In genomic region chr1:85794106-85794771, GRCm38 (mm10) we compare ENCODE assay signal across 8 mouse cellular contexts. TPM values are rescaled to one million over a fixed set of nuclear protein-coding genes. Genes with fewer than 3 reads are reported as not detected.
DNase-seq lines count a peak whose midpoint lies in the region; ATAC-seq lines count a peak whose summit lies in the region.

No protein-coding gene starts in this region.

- H3K27ac ChIP-seq in midbrain, embryonic 16.5 days (ENCODE audit: low read length), result peak overlapping the region; percentile 93
- peak overlapping the region; percentile 96 for H3K27ac ChIP-seq in stomach, embryonic 16.5 days (ENCODE audit: low read length)

- peak; percentile 7 for ATAC-seq in midbrain, embryonic 16.5 days
- ATAC-seq in stomach, embryonic 16.5 days (ENCODE audit: insufficient read depth, low FRiP score), result peak; percentile 39

- no peaks in the 10 kb centered on the region for H3K36me3 ChIP-seq in midbrain, embryonic 16.5 days (ENCODE audit: control insufficient read depth, insufficient read depth, low read length)
- H3K36me3 ChIP-seq in stomach, embryonic 16.5 days (ENCODE audit: control insufficient read depth, insufficient read depth, low read length), result peaks cover 2% of the 10 kb centered on the region; the same call in 1 of the 2 replicates

- WGBS in midbrain, embryonic 16.5 days, result under 1% methylated on average over 38 of the region's 38 CpGs
- WGBS in stomach, embryonic 16.5 days, result under 1% methylated on average over 38 of the region's 38 CpGs

- H3K4me2 ChIP-seq in midbrain, embryonic 16.5 days (ENCODE audit: low read length), result peak overlapping the region; percentile 80
- peak overlapping the region; percentile 65 for H3K4me2 ChIP-seq in stomach, embryonic 16.5 days (ENCODE audit: low read depth, low read length)

- H3K4me1 ChIP-seq in midbrain, embryonic 16.5 days (ENCODE audit: control insufficient read depth, insufficient read depth, low read length), result peaks cover 19% of the 10 kb centered on the region
- H3K4me1 ChIP-seq in stomach, embryonic 16.5 days (ENCODE audit: control insufficient read depth, insufficient read depth, low read length), result peaks cover 11% of the 10 kb centered on the region

- DNase-seq in 3T3-L1 (ENCODE audit: low read depth, low spot score) (peak; percentile 74), NIH3T3 (ENCODE audit: low read depth) (peak; percentile 57), liver (peak; percentile 73)
- DNase-seq in cerebellum, postnatal 14 days, result peak; percentile 39 to 55
- peak; percentile 9 to 27 for DNase-seq in gastrocnemius, adult 8-10 months (ENCODE audit: low spot score in 2 of 2)
- peak; percentile 84 for DNase-seq in induced T-regulatory cell, adult 2 months (ENCODE audit: low read depth)

- peak overlapping the region; percentile 98 for H3K9ac ChIP-seq in midbrain, embryonic 16.5 days (ENCODE audit: low read depth, low read length)
- peak overlapping the region; percentile 99 for H3K9ac ChIP-seq in stomach, embryonic 16.5 days (ENCODE audit: low read length)

- H3K27me3 ChIP-seq in midbrain, embryonic 16.5 days (ENCODE audit: control insufficient read depth, insufficient read depth, low read depth, low read length), result no peaks in the 10 kb centered on the region
- no peaks in the 10 kb centered on the region for H3K27me3 ChIP-seq in stomach, embryonic 16.5 days (ENCODE audit: control insufficient read depth, insufficient read depth, low read length)

- peak overlapping the region; percentile 100 for H3K4me3 ChIP-seq in midbrain, embryonic 16.5 days (ENCODE audit: low read depth, low read length)
- peak overlapping the region; percentile 98 for H3K4me3 ChIP-seq in stomach, embryonic 16.5 days (replicated peaks; ENCODE audit: low read length)

- H3K9me3 ChIP-seq in midbrain, embryonic 16.5 days (replicated peaks; ENCODE audit: control insufficient read depth, low read length, poor library complexity, severe bottlenecking), result no peaks in the 10 kb centered on the region
- no peaks in the 10 kb centered on the region for H3K9me3 ChIP-seq in stomach, embryonic 16.5 days (replicated peaks; ENCODE audit: control insufficient read depth, low read length)

RNA-seq across cellular contexts. Expression of gene Cab39, which starts 1.0 kb away (rescaled TPM):
- 100 to 1,000 TPM; 177 to 206 (median 195) TPM for total RNA-seq in gastrocnemius, adult 8-10 months (2022)
- 49.4 and 51.1 TPM in 2 replicates for polyA plus RNA-seq in midbrain, embryonic 16.5 days (2015; fragmentation: Nextera tagmentation; extraction: Ambion mirVana)
- 23.8 and 25.4 TPM in 2 replicates for polyA plus RNA-seq in stomach, embryonic 16.5 days (2015; fragmentation: Nextera tagmentation; extraction: Ambion mirVana)

RNA-seq across cellular contexts. Expression of gene A630001G21Rik, which starts 15.8 kb away (rescaled TPM):
- not detected for total RNA-seq in gastrocnemius, adult 8-10 months (2022)
- 0.19 and 0.27 TPM in 2 replicates for polyA plus RNA-seq in midbrain, embryonic 16.5 days (2015; fragmentation: Nextera tagmentation; extraction: Ambion mirVana)
- 1.0 and 1.3 TPM in 2 replicates for polyA plus RNA-seq in stomach, embryonic 16.5 days (2015; fragmentation: Nextera tagmentation; extraction: Ambion mirVana)

Comparison
In these comparisons a context has a peak if more than half of its experiments do, and no peak if none do; other contexts are left out.
1. Peak in every context shown above with its lines: DNase-seq, ATAC-seq, H3K4me3 ChIP-seq and H3K27ac ChIP-seq.
2. DNase-seq: peak in every context shown above with its lines; median percentile 84 in induced T-regulatory cell, adult 2 months; 74 in 3T3-L1; 73 in liver; 57 in NIH3T3; 47 in cerebellum, postnatal 14 days; 18 in gastrocnemius, adult 8-10 months.